Mouse (Mus musculus) liver, embryonic 14.5 days (tissue): ENCODE results near the gene Pam16. TPM values are rescaled to one million over a fixed set of nuclear protein-coding genes. Genes with fewer than 3 reads are reported as not detected.

Experiments used
- ATAC-seq: fragments of 200-750 bp; cut with Nextera tagmentation; 2 replicates; pipeline ENCODE4 v1.8.0; 2017; ENCODE audit warnings: moderate number of reproducible peaks, mild to moderate bottlenecking, moderate library complexity; ENCODE audit not compliant: insufficient read depth
- DNase-seq, 3 experiments: peaks; one replicate each; pipeline ENCODE4 v3.0.0-alpha.2; 2012 to 2013; ENCODE audit warnings: low read depth in 3 of 3, low spot score in 3 of 3
- H3K27ac ChIP-seq: fragments of 300-500 bp; sonication (generic); 2 replicates; pipeline ENCODE4 v1.5.1; 2014; ENCODE audit warnings: moderate library complexity, mild to moderate bottlenecking, control low read depth, inconsistent platforms
- H3K27me3 ChIP-seq: fragments of 300-500 bp; sonication (generic); 2 replicates; pipeline ENCODE4 v1.6.1; 2014; ENCODE audit warnings: mild to moderate bottlenecking, low read length, moderate library complexity; ENCODE audit not compliant: control insufficient read depth, insufficient read depth
- H3K36me3 ChIP-seq: fragments of 300-500 bp; sonication (generic); replicated peaks from 2 replicates; pipeline ENCODE4 v1.6.1; 2014; ENCODE audit warnings: low read depth; ENCODE audit not compliant: control insufficient read depth, insufficient read depth
- H3K4me1 ChIP-seq, 2 experiments: fragments of 200-500 bp in 1 of 2; fragments of 300-500 bp in 1 of 2; sonication (generic) in 1 of 2; replicated peaks; 2 replicates each; pipeline ENCODE4 v1.6.1; 2012 to 2014; ENCODE audit warnings: antibody characterized with exemption in 1 of 2, inconsistent platforms in 1 of 2, low read length in 1 of 2; ENCODE audit not compliant: control insufficient read depth in 2 of 2, insufficient read depth in 2 of 2
- H3K4me2 ChIP-seq: fragments of 300-500 bp; sonication (generic); 2 replicates; pipeline ENCODE4 v1.6.1; 2014; ENCODE audit warnings: low read depth, mild to moderate bottlenecking, control low read depth, moderate library complexity
- H3K4me3 ChIP-seq, 2 experiments: fragments of 200-500 bp in 1 of 2; fragments of 300-500 bp in 1 of 2; sonication (generic) in 1 of 2; 2 replicates each; pipeline ENCODE4 v1.5.1; 2012 to 2014; ENCODE audit warnings: low read depth in 2 of 2, low read length in 2 of 2, mild to moderate bottlenecking in 2 of 2, control low read depth in 1 of 2, inconsistent platforms in 1 of 2, moderate library complexity in 1 of 2; ENCODE audit not compliant: insufficient read depth in 1 of 2
- H3K9ac ChIP-seq: fragments of 300-500 bp; sonication (generic); replicated peaks from 2 replicates; pipeline ENCODE4 v1.6.1; 2014; ENCODE audit warnings: mild to moderate bottlenecking, control low read depth, moderate library complexity
- H3K9me3 ChIP-seq: fragments of 300-500 bp; sonication (generic); 2 replicates; pipeline ENCODE4 v1.6.1; 2016; ENCODE audit warnings: low read length, mixed read lengths; ENCODE audit not compliant: control insufficient read depth
- CTCF ChIP-seq: IDR thresholded peaks from 2 replicates; pipeline ENCODE4 v1.5.1; 2016; ENCODE audit warnings: antibody characterized with exemption, low read depth, control low read depth
- EP300 ChIP-seq: IDR thresholded peaks from 2 replicates; pipeline ENCODE4 v1.6.1; 2016; ENCODE audit warnings: antibody characterized with exemption, low read depth
- WGBS: fragments of 180-500 bp; shearing (Covaris S2); extraction: QIAGEN DNeasy Blood & Tissue Kit; methylation state at CpG from one replicate; pipeline ENCODE4 v1.1.7; 2014; ENCODE audit not compliant: insufficient replicate concordance; 5-methylcytosine and 5-hydroxymethylcytosine counted together
- polyA plus RNA-seq, 2 experiments: library from polyadenylated mRNA; depleted of rRNA in 1 of 2; stranded (reverse) in 1 of 2; unstranded in 1 of 2; fragments of >200 nt; fragmentation: Nextera tagmentation in 1 of 2; extraction: Ambion mirVana in 1 of 2; gene quantifications; 2 replicates each; pipeline versions ENCODE4 v1.2.1 to v1.2.3; 2012 to 2014

Pam16 gene
- polyA plus RNA-seq (2012; rRNA removed) (24.1 and 41.3 TPM in 2 replicates), polyA plus RNA-seq (2014; fragmentation: Nextera tagmentation; extraction: Ambion mirVana) (64.4 and 68.0 TPM in 2 replicates)

DNA sequence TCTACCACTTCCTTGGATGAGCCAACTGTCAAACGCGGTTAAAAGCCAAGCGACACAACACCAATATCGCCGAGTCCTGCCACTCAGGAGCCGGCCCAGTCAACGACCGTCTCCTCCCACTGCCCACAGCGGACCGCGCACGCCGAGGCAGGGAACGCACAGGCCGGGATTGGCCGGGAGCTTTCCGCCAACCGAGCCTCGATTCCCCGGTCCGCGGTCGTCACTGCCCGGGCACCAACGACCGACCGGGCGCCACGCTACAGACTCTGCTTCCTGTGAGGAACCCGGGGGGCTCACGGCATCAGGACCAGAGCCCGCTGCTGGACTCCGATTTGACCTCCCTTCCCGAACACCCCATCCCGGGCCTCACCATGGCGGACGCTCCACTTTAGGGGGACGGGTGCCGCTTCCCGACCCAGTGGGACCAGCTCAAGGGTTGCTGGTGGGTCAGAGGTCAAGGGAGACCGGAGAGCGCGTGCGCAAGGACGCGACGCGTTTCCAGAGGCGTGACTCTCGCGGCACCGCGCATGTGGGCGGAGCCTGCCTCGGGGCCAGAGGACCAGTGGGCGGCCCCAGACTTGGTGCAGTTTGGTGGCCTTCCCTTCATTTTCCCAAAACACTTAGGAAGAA is at the start of gene Pam16:
Gene Pam16, minus strand, starts transcription at position 508 of the 630 bp plus-strand sequence.
- no peaks in the 10 kb centered on the region for H3K9me3 ChIP-seq
- H3K27ac ChIP-seq, result peak within 1 kb of the TSS; percentile 72
- H3K4me3 ChIP-seq, result peak within 1 kb of the TSS; percentile 84 to 89
- TF ChIP-seq CTCF, result no peak
- no peak for TF ChIP-seq EP300
- H3K4me2 ChIP-seq, result peak within 1 kb of the TSS; percentile 85
- H3K36me3 ChIP-seq, result no peaks in the 10 kb centered on the region
- ATAC-seq, result peak; percentile 89
- peak within 1 kb of the TSS; percentile 84 for H3K9ac ChIP-seq
- DNase-seq, result peak; percentile 78 to 82 (median 79)
- no peaks in the 10 kb centered on the region for H3K27me3 ChIP-seq
- H3K4me1 ChIP-seq, result peaks cover 14 to 18% of the 10 kb centered on the region in 2 experiments
- WGBS, result under 1% methylated on average over 56 of the region's 56 CpGs

DNA sequence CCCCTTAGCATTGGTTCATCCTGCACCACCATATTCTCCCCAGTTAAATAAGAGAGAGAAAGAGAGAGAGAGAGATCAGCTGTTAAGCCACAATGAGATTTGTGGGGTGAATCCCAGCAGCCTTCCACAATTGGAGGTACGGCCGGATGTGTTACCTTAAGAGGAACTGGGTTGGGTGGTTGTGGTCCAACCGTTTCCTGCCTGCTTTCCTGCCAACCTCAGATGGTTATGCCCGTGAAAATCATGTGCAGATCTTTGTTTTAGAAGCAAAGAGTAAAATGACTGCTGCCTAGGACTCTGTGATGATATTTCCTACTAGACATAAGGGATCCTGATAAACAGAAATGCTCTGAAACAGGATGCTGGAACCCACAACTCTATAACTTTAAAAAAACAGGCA is 49.3 kb upstream of the Pam16 start:
- Histone ChIP-seq H3K36me3 (peaks cover 4% of the 10 kb centered on the region), H3K4me3 (no peak overlapping the region), H3K4me1 (peaks cover 10 to 13% of the 10 kb centered on the region in 2 experiments), H3K27me3 (no peaks in the 10 kb centered on the region), H3K4me2 (no peak overlapping the region), H3K9ac (no peak overlapping the region), H3K27ac (no peak overlapping the region), H3K9me3 (no peaks in the 10 kb centered on the region)
- DNase-seq (no peak), ATAC-seq (no peak)
- TF ChIP-seq EP300, result no peak
- TF ChIP-seq CTCF, result no peak
- WGBS, result 26% methylated on average over 4 of the region's 4 CpGs

DNA sequence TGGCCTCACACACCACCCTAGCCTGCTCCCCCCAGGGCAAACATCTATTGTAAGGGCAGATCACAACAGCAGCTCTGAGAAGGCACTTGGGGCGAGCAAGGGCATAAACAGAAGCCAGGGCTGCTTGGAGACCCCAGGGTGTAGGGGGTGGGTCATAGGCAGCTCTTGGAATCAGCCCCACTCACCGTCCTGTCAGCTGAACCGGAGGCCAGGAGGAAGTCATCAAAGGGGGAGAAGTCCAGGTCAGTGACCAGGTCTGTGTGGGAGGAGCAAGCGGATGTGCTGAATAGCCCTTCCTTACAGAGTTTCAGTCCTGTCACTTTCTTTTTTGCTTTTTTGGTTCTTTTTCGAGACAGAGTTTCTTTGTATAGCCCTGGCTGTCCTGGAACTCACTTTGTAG is 45.5 kb upstream of the Pam16 start:
- Histone ChIP-seq H3K4me3 (no peak overlapping the region), H3K9me3 (no peaks in the 10 kb centered on the region), H3K9ac (no peak overlapping the region), H3K4me1 (no peaks in the 10 kb centered on the region), H3K27ac (no peak overlapping the region), H3K27me3 (no peaks in the 10 kb centered on the region), H3K4me2 (no peak overlapping the region), H3K36me3 (no peaks in the 10 kb centered on the region; the same call in none of the 2 replicates)
- ATAC-seq (no peak), DNase-seq (no peak)
- 58% methylated on average over 5 of the region's 5 CpGs for WGBS
- no peak for TF ChIP-seq CTCF
- no peak for TF ChIP-seq EP300

DNA sequence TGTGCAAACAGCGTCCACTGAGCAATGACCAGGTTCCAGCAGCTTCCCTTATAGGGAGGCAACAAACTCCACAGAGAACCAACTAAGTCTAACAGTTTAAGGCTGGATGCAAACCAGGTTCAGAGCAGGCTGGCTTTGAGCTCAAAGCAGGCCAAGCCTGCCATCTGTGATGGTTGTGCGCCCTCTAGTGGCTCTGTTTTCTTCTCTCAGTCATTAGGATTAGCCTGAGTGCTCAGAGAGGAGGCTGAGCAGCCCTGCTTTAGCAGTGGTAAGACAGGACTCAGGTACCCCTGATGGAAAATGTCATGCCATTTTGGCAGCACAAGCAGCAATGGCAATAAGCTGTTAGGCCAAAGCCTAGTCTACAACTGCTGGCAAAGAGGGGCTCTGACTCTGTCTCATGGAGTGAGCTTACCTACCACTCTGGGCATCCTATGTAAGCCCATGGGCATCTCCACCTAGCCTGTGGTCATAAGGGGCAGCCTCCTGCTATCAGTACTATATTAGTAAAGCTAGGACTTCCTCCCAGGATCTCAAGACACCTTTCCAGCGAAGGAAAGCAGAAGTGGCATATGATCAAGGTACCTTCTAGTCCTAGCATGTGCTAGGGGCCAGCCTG is 42.5 kb upstream of the Pam16 start:
- H3K27me3 ChIP-seq, result no peaks in the 10 kb centered on the region
- H3K9me3 ChIP-seq, result no peaks in the 10 kb centered on the region
- ATAC-seq, result peak; percentile 69; the same call in 1 of the 2 replicates
- H3K36me3 ChIP-seq, result no peaks in the 10 kb centered on the region; the same call in 1 of the 2 replicates
- H3K27ac ChIP-seq, result no peak overlapping the region
- peak; percentile 57 to 61 (median 61) for DNase-seq
- TF ChIP-seq CTCF, result peak; percentile 97
- no peak for TF ChIP-seq EP300
- WGBS, result 18% methylated on average over 3 of the region's 3 CpGs
- H3K9ac ChIP-seq, result no peak overlapping the region
- no peak overlapping the region for H3K4me3 ChIP-seq
- no peak overlapping the region for H3K4me2 ChIP-seq
- H3K4me1 ChIP-seq, result no peaks in the 10 kb centered on the region

DNA sequence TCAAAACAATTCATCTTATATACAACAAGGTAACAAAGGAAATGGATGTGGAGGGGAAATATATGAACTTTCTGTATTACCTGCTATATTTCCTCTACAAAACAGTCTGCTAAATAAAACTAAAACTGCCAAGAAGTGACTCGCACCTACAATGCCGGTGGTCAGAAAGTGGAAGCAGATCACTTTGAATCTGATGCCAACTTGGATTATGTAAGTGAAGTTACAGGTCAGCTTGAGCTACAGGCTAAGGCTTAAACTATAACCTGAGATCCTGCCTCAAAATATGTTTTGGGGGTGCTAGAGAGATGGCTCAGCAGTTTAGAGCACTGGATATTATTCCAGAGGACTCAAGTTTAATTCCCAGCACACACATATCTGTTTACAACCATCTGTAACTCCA is 40.9 kb upstream of the Pam16 start:
- no peaks in the 10 kb centered on the region for H3K27me3 ChIP-seq
- no peaks in the 10 kb centered on the region for H3K9me3 ChIP-seq
- H3K9ac ChIP-seq, result no peak overlapping the region
- no peak for ATAC-seq
- 79% methylated on average over 2 of the region's 2 CpGs for WGBS
- H3K4me2 ChIP-seq, result no peak overlapping the region
- no peak overlapping the region for H3K4me3 ChIP-seq
- DNase-seq, result no peak
- no peak for TF ChIP-seq EP300
- TF ChIP-seq CTCF, result no peak
- H3K4me1 ChIP-seq, result no peaks in the 10 kb centered on the region
- H3K36me3 ChIP-seq, result peaks cover 6% of the 10 kb centered on the region
- no peak overlapping the region for H3K27ac ChIP-seq
